Mouse (Mus musculus): Measurements from ENCODE around the gene Dhcr24. TPM values are rescaled to one million over a fixed set of nuclear protein-coding genes. Genes with fewer than 3 reads are reported as not detected.

The Dhcr24 gene
- polyA plus RNA-seq (2017; shearing (Covaris generic)), result 1 to 10 TPM; 1.8 to 2.7 TPM

GRCm38 (mm10) chr4:106560846-106561781 is at the start of gene Dhcr24:
Gene Dhcr24, plus strand, starts transcription at chr4:106561038.

GRCm38 (mm10) chr4:106617056-106617455 is 56.2 kb downstream of the Dhcr24 start, which contains the start of gene Lexm:
Gene Lexm, minus strand, starts transcription at chr4:106617241.

GRCm38 (mm10) chr4:106622030-106622493 is 61.2 kb downstream of the Dhcr24 start, which contains the start of gene Ttc22:
Gene Ttc22, plus strand, starts transcription at chr4:106622432.

Other genes with a start within 250 kb of the Dhcr24 start
- 10 to 100 TPM; 20.3 to 24.0 TPM for gene Usp24, start 244.8 kb upstream of the Dhcr24 start, polyA plus RNA-seq (2017; shearing (Covaris generic))
- under 1 TPM; 0.06 to 0.18 TPM for gene Pcsk9, start 96.7 kb upstream of the Dhcr24 start, polyA plus RNA-seq (2017; shearing (Covaris generic))
- not detected for gene Bsnd, start 68.8 kb upstream of the Dhcr24 start, polyA plus RNA-seq (2017; shearing (Covaris generic))
- gene Lexm, start 56.2 kb downstream of the Dhcr24 start, polyA plus RNA-seq (2017; shearing (Covaris generic)), result 1 to 10 TPM in 1 of 2 experiments, not detected in 1; 1.2 TPM
- 1 to 10 TPM in 1 of 2 experiments, under 1 TPM in 1; 0.27 to 2.0 TPM for gene Ttc22, start 61.4 kb downstream of the Dhcr24 start, polyA plus RNA-seq (2017; shearing (Covaris generic))
- 10 to 100 TPM; 11.8 to 13.5 TPM for gene Pars2, start 90.0 kb downstream of the Dhcr24 start, polyA plus RNA-seq (2017; shearing (Covaris generic))
- gene Ttc4, start 117.9 kb downstream of the Dhcr24 start, polyA plus RNA-seq (2017; shearing (Covaris generic)), result 10 to 100 TPM; 66.8 to 75.7 TPM
- under 1 TPM; 0.06 to 0.42 TPM for gene Mroh7, start 169.9 kb downstream of the Dhcr24 start, polyA plus RNA-seq (2017; shearing (Covaris generic))
- gene Fam151a, start 172.9 kb downstream of the Dhcr24 start, polyA plus RNA-seq (2017; shearing (Covaris generic)), result not detected
- gene Acot11, start 244.0 kb downstream of the Dhcr24 start, polyA plus RNA-seq (2017; shearing (Covaris generic)), result 10 to 100 TPM in 1 of 2 experiments, 1 to 10 TPM in 1; 5.0 to 14.4 TPM

Data from inflammation-experienced regulatory T-cells (primary cell).